In genomic region chr16:25263520-25264149, GRCm38 (mm10) we compare ENCODE assay signal across 9 mouse cellular contexts. TPM values are rescaled to one million over a fixed set of nuclear protein-coding genes. Genes with fewer than 3 reads are reported as not detected.
A peak's percentile ranks its signal among the peaks of the same experiment; 100 is the strongest.
DNase-seq lines count a peak whose midpoint lies in the region; ATAC-seq lines count a peak whose summit lies in the region.
"Had no signal": no experiment of that assay in that cellular context is flagged by ENCODE, and none has a peak within 500 bp of the region (broad histone marks: within the 10 kb centered on the region; RNA-seq: fewer than 3 reads in every experiment).

No protein-coding gene starts in this region.

- peak; percentile 76 for ATAC-seq in cerebellum, adult (ENCODE audit: insufficient number of reproducible peaks, low FRiP score, low TSS enrichment)
- peak; percentile 76 for ATAC-seq in forebrain, embryonic 15.5 days (replicated peaks)
- ATAC-seq in hematopoietic stem cell, adult 5-6 weeks (replicated peaks in 1 of 2; ENCODE audit: insufficient read depth in 1 of 2, low FRiP score in 2 of 2, low TSS enrichment in 1 of 2, low read depth in 1 of 2, poor library complexity in 2 of 2, severe bottlenecking in 2 of 2): peak; percentile 65 to 72; a peak in 3 of 4 replicates
- ATAC-seq in megakaryocyte, adult 5-6 weeks (ENCODE audit: poor library complexity, severe bottlenecking): peak; percentile 68; the same call in 1 of the 2 replicates

- WGBS in forebrain, embryonic 15.5 days: 36% methylated on average over 9 of the region's 9 CpGs

- H3K36me3 ChIP-seq in forebrain, embryonic 15.5 days: no peaks in the 10 kb centered on the region

- H3K9me3 ChIP-seq in forebrain, embryonic 15.5 days: no peaks in the 10 kb centered on the region

- no peak overlapping the region for H3K4me3 ChIP-seq in forebrain, embryonic 15.5 days

- H3K4me1 ChIP-seq in forebrain, embryonic 15.5 days: peaks cover 4% of the 10 kb centered on the region; the same call in 1 of the 2 replicates

- H3K9ac ChIP-seq in forebrain, embryonic 15.5 days (replicated peaks): no peak overlapping the region

- no peaks in the 10 kb centered on the region for H3K27me3 ChIP-seq in forebrain, embryonic 15.5 days

- H3K4me2 ChIP-seq in forebrain, embryonic 15.5 days (replicated peaks): no peak overlapping the region

- peak; percentile 1 for DNase-seq in MEL-GATA-1-ER (ENCODE audit: extremely low read depth, low read depth)
- peak; percentile 64 for DNase-seq in layer of hippocampus, adult 9-11 months
- peak; percentile 76 for DNase-seq in right cerebral cortex, adult 18-20 months
- peak; percentile 82 for DNase-seq in urinary bladder, postnatal 14 days (ENCODE audit: low spot score)

- no peak overlapping the region for H3K27ac ChIP-seq in forebrain, embryonic 15.5 days (replicated peaks)

RNA-seq across cellular contexts. Expression of gene Tprg, which starts 23.0 kb away (rescaled TPM):
- polyA plus RNA-seq in forebrain, embryonic 15.5 days (2015; fragmentation: Nextera tagmentation; extraction: Ambion mirVana): not detected in 2 replicates
- total RNA-seq in hematopoietic stem cell, adult 5-6 weeks (2017): not detected in 2 replicates
- total RNA-seq in megakaryocyte, adult 5-6 weeks (2015): not detected in 2 replicates
- total RNA-seq in megakaryocyte, adult 5-6 weeks (2017): not detected in 2 replicates
- polyA plus RNA-seq: liver, embryonic 16.5 days had no signal

Comparison
In these comparisons a context has a peak if more than half of its experiments do, and no peak if none do; other contexts are left out.
1. DNase-seq: peak in every context shown above with its lines; median percentile 82 in urinary bladder, postnatal 14 days; 76 in right cerebral cortex, adult 18-20 months; 64 in layer of hippocampus, adult 9-11 months; 1 in MEL-GATA-1-ER.